Mouse (Mus musculus) megakaryocyte, embryonic 14.5 days (primary cell): Measurements from ENCODE around the gene Trip10. TPM values are rescaled to one million over a fixed set of nuclear protein-coding genes. Genes with fewer than 3 reads are reported as not detected.

ENCODE experiments used
- H3K27me3 ChIP-seq: replicated peaks from 2 replicates; pipeline ENCODE3; 2012; ENCODE audit warnings: inconsistent platforms
- H3K36me3 ChIP-seq: replicated peaks from 2 replicates; pipeline ENCODE3; 2012; ENCODE audit warnings: low read length, inconsistent platforms, mixed read lengths
- H3K4me1 ChIP-seq: 2 replicates; pipeline ENCODE4 v1.6.1; 2012; ENCODE audit warnings: inconsistent platforms
- H3K4me3 ChIP-seq: replicated peaks from 2 replicates; pipeline ENCODE3; 2012; ENCODE audit warnings: moderate library complexity, mild to moderate bottlenecking, inconsistent platforms
- H3K9me3 ChIP-seq: 2 replicates; pipeline ENCODE4 v1.6.1; 2012; ENCODE audit warnings: inconsistent platforms
- FLI1 ChIP-seq: IDR thresholded peaks from 2 replicates; pipeline ENCODE4 v1.6.1; 2012; ENCODE audit warnings: low read length, inconsistent platforms, mixed read lengths
- GATA1 ChIP-seq: IDR thresholded peaks from 3 replicates; pipeline ENCODE4 v1.6.1; 2012; ENCODE audit warnings: mixed read lengths, low read length, inconsistent platforms, borderline replicate concordance
- polyA plus RNA-seq: library from polyadenylated mRNA; stranded (reverse); fragments of >175 nt; gene quantifications from 2 replicates; pipeline ENCODE4 v1.2.3, GENCODE M21; 2012; ENCODE audit warnings: low replicate concordance; ENCODE audit not compliant: insufficient read depth

The Trip10 gene
- polyA plus RNA-seq, 1 experiment: 45.7 TPM

- no peaks in the 10 kb centered on the region for H3K27me3 ChIP-seq
- no peak overlapping the region for H3K4me3 ChIP-seq
- TF ChIP-seq GATA1 (no peak), FLI1 (no peak)
- peaks cover 52% of the 10 kb centered on the region for H3K4me1 ChIP-seq
- H3K36me3 ChIP-seq: peaks cover 79% of the 10 kb centered on the region
- no peaks in the 10 kb centered on the region for H3K9me3 ChIP-seq
Observed at GRCm38 (mm10) chr17:57261286-57261685, 12.0 kb downstream of the Trip10 start.

GRCm38 (mm10) chr17:57261796-57262195 is 12.5 kb downstream of the Trip10 start:
- TF ChIP-seq FLI1: no peak
- TF ChIP-seq GATA1: no peak
- H3K4me1 ChIP-seq: peaks cover 56% of the 10 kb centered on the region
- no peaks in the 10 kb centered on the region for H3K9me3 ChIP-seq
- no peaks in the 10 kb centered on the region for H3K27me3 ChIP-seq
- H3K36me3 ChIP-seq: peaks cover 74% of the 10 kb centered on the region
- H3K4me3 ChIP-seq: no peak overlapping the region

- peaks cover 66% of the 10 kb centered on the region for H3K36me3 ChIP-seq
- TF ChIP-seq FLI1 (no peak), GATA1 (no peak)
Observed at GRCm38 (mm10) chr17:57262901-57263550, 13.8 kb downstream of the Trip10 start.

GRCm38 (mm10) chr17:57264164-57264563 is 14.9 kb downstream of the Trip10 start:
- TF ChIP-seq GATA1 (no peak), FLI1 (no peak)
- Histone ChIP-seq H3K4me1 (peaks cover 66% of the 10 kb centered on the region), H3K36me3 (peaks cover 54% of the 10 kb centered on the region), H3K9me3 (no peaks in the 10 kb centered on the region), H3K4me3 (peak overlapping the region; percentile 69), H3K27me3 (no peaks in the 10 kb centered on the region)

More at GRCm38 (mm10) chr17:57262901-57263550, 13.8 kb downstream of the Trip10 start:
- Histone ChIP-seq H3K4me1 (peaks cover 63% of the 10 kb centered on the region), H3K27me3 (no peaks in the 10 kb centered on the region), H3K4me3 (no peak overlapping the region), H3K9me3 (no peaks in the 10 kb centered on the region)

GRCm38 (mm10) chr17:57264972-57265945 is 16.0 kb downstream of the Trip10 start:
- peaks cover 72% of the 10 kb centered on the region for H3K4me1 ChIP-seq
- TF ChIP-seq FLI1: no peak
- no peaks in the 10 kb centered on the region for H3K9me3 ChIP-seq
- peak overlapping the region; percentile 86 for H3K4me3 ChIP-seq
- no peaks in the 10 kb centered on the region for H3K27me3 ChIP-seq
- H3K36me3 ChIP-seq: peaks cover 44% of the 10 kb centered on the region

GRCm38 (mm10) chr17:57267556-57268126 is 18.4 kb downstream of the Trip10 start:
- Histone ChIP-seq H3K9me3 (no peaks in the 10 kb centered on the region), H3K4me1 (peaks cover 71% of the 10 kb centered on the region), H3K36me3 (peaks cover 22% of the 10 kb centered on the region), H3K4me3 (no peak overlapping the region), H3K27me3 (no peaks in the 10 kb centered on the region)
- TF ChIP-seq GATA1 (no peak), FLI1 (no peak)

- Histone ChIP-seq H3K4me3 (no peak overlapping the region), H3K27me3 (no peaks in the 10 kb centered on the region)
- TF ChIP-seq GATA1 (no peak), FLI1 (no peak)
Observed at GRCm38 (mm10) chr17:57271301-57271700, 22.0 kb downstream of the Trip10 start.

GRCm38 (mm10) chr17:57273846-57274245 is 24.6 kb downstream of the Trip10 start:
- Histone ChIP-seq H3K9me3 (no peaks in the 10 kb centered on the region), H3K4me3 (peak overlapping the region; percentile 59), H3K4me1 (peaks cover 74% of the 10 kb centered on the region), H3K27me3 (no peaks in the 10 kb centered on the region), H3K36me3 (peaks cover 2% of the 10 kb centered on the region)
- TF ChIP-seq GATA1: no peak
- no peak for TF ChIP-seq FLI1

More at GRCm38 (mm10) chr17:57271301-57271700, 22.0 kb downstream of the Trip10 start:
- Histone ChIP-seq H3K36me3 (peaks cover 5% of the 10 kb centered on the region), H3K9me3 (no peaks in the 10 kb centered on the region), H3K4me1 (peaks cover 65% of the 10 kb centered on the region)

- Histone ChIP-seq H3K4me3 (peak overlapping the region; percentile 93), H3K36me3 (peaks cover 4% of the 10 kb centered on the region), H3K27me3 (no peaks in the 10 kb centered on the region), H3K9me3 (no peaks in the 10 kb centered on the region), H3K4me1 (peaks cover 70% of the 10 kb centered on the region)
- TF ChIP-seq FLI1 (no peak), GATA1 (no peak)
Observed at GRCm38 (mm10) chr17:57274686-57275085, 25.4 kb downstream of the Trip10 start.
